Mouse (Mus musculus) CH12.LX (cell line): Measurements from ENCODE around the gene Fam98a. TPM values are rescaled to one million over a fixed set of nuclear protein-coding genes. Genes with fewer than 3 reads are reported as not detected.
A peak's percentile ranks its signal among the peaks of the same experiment; 100 is the strongest.

ENCODE experiments used
- DNase-seq: peaks from one replicate; pipeline ENCODE4 v3.0.0-alpha.2; 2013; ENCODE audit errors: extremely low read depth
- H3K27ac ChIP-seq: 2 replicates; pipeline ENCODE4 v1.5.1; 2012; ENCODE audit warnings: low read depth, mild to moderate bottlenecking, control low read depth, moderate library complexity; ENCODE audit not compliant: insufficient read depth
- H3K27me3 ChIP-seq: replicated peaks from 2 replicates; pipeline ENCODE3; 2012; ENCODE audit warnings: inconsistent platforms
- H3K36me3 ChIP-seq, 2 experiments: replicated peaks in 1 of 2; 2 replicates each; pipeline versions ENCODE3 to v1.6.1; 2012; ENCODE audit warnings: inconsistent platforms in 1 of 2, low read length in 1 of 2, mild to moderate bottlenecking in 1 of 2, mixed read lengths in 1 of 2, moderate library complexity in 1 of 2; ENCODE audit not compliant: control insufficient read depth in 1 of 2, insufficient read depth in 1 of 2
- H3K4me1 ChIP-seq, 2 experiments: 2 replicates each; pipeline ENCODE4 v1.6.1; 2012; ENCODE audit warnings: inconsistent platforms in 1 of 2, moderate library complexity in 1 of 2; ENCODE audit not compliant: insufficient read depth in 2 of 2, control insufficient read depth in 1 of 2
- H3K4me2 ChIP-seq: 2 replicates; pipeline ENCODE4 v1.6.1; 2012; ENCODE audit warnings: low read depth, mild to moderate bottlenecking, control low read depth; ENCODE audit not compliant: poor library complexity, insufficient read depth, severe bottlenecking
- H3K4me3 ChIP-seq, 3 experiments: fragments of 150-350 bp in 1 of 3; sonication (generic) in 1 of 3; replicated peaks in 1 of 3; 2 replicates each; pipeline versions ENCODE3 to v1.5.1; 2011 to 2012; ENCODE audit warnings: low read depth in 2 of 3, low read length in 2 of 3, mild to moderate bottlenecking in 2 of 3, moderate library complexity in 2 of 3, control low read depth in 1 of 3, improper control_type of control experiment in 1 of 3, inconsistent platforms in 1 of 3, mixed read lengths in 1 of 3; ENCODE audit not compliant: poor library complexity in 1 of 3
- H3K79me2 ChIP-seq: replicated peaks from 2 replicates; pipeline ENCODE4 v1.6.1; 2012; ENCODE audit warnings: mild to moderate bottlenecking, moderate library complexity; ENCODE audit not compliant: control insufficient read depth, poor library complexity, insufficient read depth, severe bottlenecking; ENCODE audit errors: extremely low read depth
- H3K9ac ChIP-seq: 2 replicates; pipeline ENCODE4 v1.6.1; 2012; ENCODE audit warnings: low read depth, mild to moderate bottlenecking, control low read depth, moderate library complexity; ENCODE audit not compliant: insufficient read depth
- H3K9me3 ChIP-seq: replicated peaks from 2 replicates; pipeline ENCODE3; 2012; ENCODE audit warnings: low read length, inconsistent platforms, mixed read lengths
- CHD2 ChIP-seq: IDR thresholded peaks from 2 replicates; pipeline ENCODE4 v1.6.1; 2011; ENCODE audit warnings: low read length, improper control_type of control experiment
- CTCF ChIP-seq, 2 experiments: IDR thresholded peaks in 1 of 2; conservative IDR thresholded peaks in 1 of 2; 2 replicates each; pipeline ENCODE4 v1.5.1; 2011 to 2012; ENCODE audit warnings: low read depth in 2 of 2, low read length in 2 of 2, improper control_type of control experiment in 1 of 2, inconsistent platforms in 1 of 2, mild to moderate bottlenecking in 1 of 2, moderate library complexity in 1 of 2
- E2F4 ChIP-seq: IDR thresholded peaks from 2 replicates; pipeline ENCODE4 v1.6.1; 2011; ENCODE audit warnings: low read depth, low read length, improper control_type of control experiment; ENCODE audit not compliant: insufficient replicate concordance
- ELF1 ChIP-seq: IDR thresholded peaks from 2 replicates; pipeline ENCODE4 v1.6.1; 2014; ENCODE audit warnings: low read depth, mild to moderate bottlenecking, inconsistent platforms, low read length, improper control_type of control experiment
- EP300 ChIP-seq: IDR thresholded peaks from 2 replicates; pipeline ENCODE4 v1.6.1; 2011; ENCODE audit warnings: low read length, improper control_type of control experiment
- IRF4 ChIP-seq: IDR thresholded peaks from 2 replicates; pipeline ENCODE4 v1.6.1; 2014; ENCODE audit warnings: low read depth, mild to moderate bottlenecking, inconsistent platforms, low read length, improper control_type of control experiment
- JUN ChIP-seq: IDR thresholded peaks from 2 replicates; pipeline ENCODE4 v1.6.1; 2011; ENCODE audit warnings: low read depth, mild to moderate bottlenecking, low read length, improper control_type of control experiment, moderate library complexity; ENCODE audit not compliant: insufficient read depth
- KAT2A ChIP-seq: IDR thresholded peaks from 2 replicates; pipeline ENCODE4 v1.6.1; 2012; ENCODE audit warnings: low read length, improper control_type of control experiment, inconsistent platforms; ENCODE audit not compliant: insufficient replicate concordance
- MAX ChIP-seq: IDR thresholded peaks from 2 replicates; pipeline ENCODE4 v1.6.1; 2011; ENCODE audit warnings: low read length, improper control_type of control experiment
- MAZ ChIP-seq: IDR thresholded peaks from 2 replicates; pipeline ENCODE4 v1.6.1; 2012; ENCODE audit warnings: low read depth, mild to moderate bottlenecking, inconsistent platforms, low read length, improper control_type of control experiment, moderate library complexity
- MXI1 ChIP-seq: IDR thresholded peaks from 2 replicates; pipeline ENCODE4 v1.6.1; 2011; ENCODE audit warnings: mild to moderate bottlenecking, low read depth, low read length, improper control_type of control experiment
- NELFE ChIP-seq: IDR thresholded peaks from 2 replicates; pipeline ENCODE4 v1.6.1; 2011; ENCODE audit warnings: low read depth, low read length, improper control_type of control experiment
- NRF1 ChIP-seq: IDR thresholded peaks from 2 replicates; pipeline ENCODE4 v1.6.1; 2014; ENCODE audit warnings: low read depth, mild to moderate bottlenecking, inconsistent platforms, low read length, improper control_type of control experiment, moderate library complexity
- PAX5 ChIP-seq: IDR thresholded peaks from 2 replicates; pipeline ENCODE4 v1.6.1; 2012; ENCODE audit warnings: low read length, inconsistent platforms, mixed read lengths
- RAD21 ChIP-seq: IDR thresholded peaks from 2 replicates; pipeline ENCODE4 v1.6.1; 2011; ENCODE audit warnings: low read depth, mild to moderate bottlenecking, low read length, improper control_type of control experiment, moderate library complexity
- SMC3 ChIP-seq: IDR thresholded peaks from 2 replicates; pipeline ENCODE4 v1.6.1; 2011; ENCODE audit warnings: low read depth, low read length, improper control_type of control experiment
- TCF12 ChIP-seq: IDR thresholded peaks from 2 replicates; pipeline ENCODE4 v1.6.1; 2014; ENCODE audit warnings: low read depth, mild to moderate bottlenecking, inconsistent platforms, low read length, improper control_type of control experiment
- UBTF ChIP-seq: IDR thresholded peaks from 2 replicates; pipeline ENCODE4 v1.6.1; 2012; ENCODE audit warnings: low read depth, mild to moderate bottlenecking, inconsistent platforms, low read length, improper control_type of control experiment, moderate library complexity
- USF1 ChIP-seq: IDR thresholded peaks from 2 replicates; pipeline ENCODE4 v1.6.1; 2014; ENCODE audit warnings: low read depth, mild to moderate bottlenecking, inconsistent platforms, low read length, improper control_type of control experiment
- USF2 ChIP-seq: conservative IDR thresholded peaks from 2 replicates; pipeline ENCODE4 v1.6.1; 2011; ENCODE audit warnings: low read depth, low read length, improper control_type of control experiment
- dilution Hi-C: fragments of 300-500 bp; cut with MboI; formaldehyde crosslinking; loops from 2 replicates; pipeline ENCODE4 v1.14.3; 2020; ENCODE audit warnings: low sequenced_read_pairs; ENCODE audit not compliant: extremely low pct_unique_long_range_greater_than_20kb, extremely low pct_ligation_motif_present
- in situ Hi-C: fragments of 300-500 bp; cut with MboI; formaldehyde crosslinking; loops from 3 replicates; pipeline ENCODE4 v1.14.3; 2019; ENCODE audit warnings: low sequenced_read_pairs, low pct_ligation_motif_present, low pct_unique_long_range_greater_than_20kb, mixed read lengths
- polyA plus RNA-seq: library from polyadenylated mRNA; unstranded; fragments of >175 nt; gene quantifications from 2 replicates; pipeline ENCODE4 v1.2.1, GENCODE M21; 2012; ENCODE audit warnings: low read depth; ENCODE audit not compliant: insufficient read length
- total RNA-seq, 2 experiments: library from RNA; depleted of rRNA; stranded (reverse); fragments of 300-350 nt in 1 of 2; fragments of >200 nt in 1 of 2; gene quantifications; 2 replicates each; pipeline ENCODE4 v1.2.3; 2012 to 2014

Fam98a gene
- total and polyA plus RNA-seq, 3 experiments, result 36.0 to 92.0 (median 37.8) TPM

DNA sequence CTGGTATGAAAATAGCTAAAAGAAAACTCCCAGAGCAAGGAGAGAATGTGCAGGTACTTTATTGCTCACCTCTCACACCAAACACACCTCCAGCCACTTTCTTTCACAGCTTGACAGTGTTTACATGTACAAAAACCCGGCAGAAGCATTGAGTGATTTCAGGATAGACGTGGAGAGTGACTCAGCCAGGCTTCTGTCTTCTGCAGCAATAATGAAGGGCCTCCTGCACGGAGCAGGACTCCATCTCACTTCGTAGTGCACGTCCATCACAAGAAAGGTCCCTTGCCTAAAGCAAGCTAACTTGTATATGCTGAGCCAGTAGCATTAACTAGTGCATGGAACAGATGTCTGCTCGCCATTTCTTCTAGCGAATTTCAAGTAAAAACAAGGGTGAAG lies 14.7 kb downstream of the Fam98a start:
- Histone ChIP-seq H3K79me2 (peaks cover 3% of the 10 kb centered on the region; the same call in 1 of the 2 replicates), H3K36me3 (peaks cover 32 to 49% of the 10 kb centered on the region in 2 experiments), H3K9me3 (no peaks in the 10 kb centered on the region), H3K27ac (no peak overlapping the region), H3K4me2 (no peak overlapping the region), H3K9ac (no peak overlapping the region), H3K4me1 (peaks cover 6 to 33% of the 10 kb centered on the region in 2 experiments), H3K4me3 (no peak overlapping the region), H3K27me3 (no peaks in the 10 kb centered on the region)
- in situ Hi-C loops, result loop anchor here (25.0 kb wide), 1 partner anchor 400 kb away; no protein-coding TSS in a partner anchor
- dilution Hi-C loops, result no loop called here
- no peak for TF ChIP-seq ELF1
- TF ChIP-seq JUN, result no peak
- TF ChIP-seq USF1, result no peak
- no peak for TF ChIP-seq NELFE
- TF ChIP-seq RAD21, result no peak
- no peak for TF ChIP-seq E2F4
- TF ChIP-seq UBTF, result no peak
- no peak for TF ChIP-seq PAX5
- no peak for TF ChIP-seq EP300
- TF ChIP-seq TCF12, result no peak
- no peak for TF ChIP-seq MXI1
- no peak for TF ChIP-seq NRF1
- TF ChIP-seq MAX, result no peak
- no peak for TF ChIP-seq KAT2A
- TF ChIP-seq CHD2, result no peak
- no peak for TF ChIP-seq USF2
- no peak for DNase-seq

DNA sequence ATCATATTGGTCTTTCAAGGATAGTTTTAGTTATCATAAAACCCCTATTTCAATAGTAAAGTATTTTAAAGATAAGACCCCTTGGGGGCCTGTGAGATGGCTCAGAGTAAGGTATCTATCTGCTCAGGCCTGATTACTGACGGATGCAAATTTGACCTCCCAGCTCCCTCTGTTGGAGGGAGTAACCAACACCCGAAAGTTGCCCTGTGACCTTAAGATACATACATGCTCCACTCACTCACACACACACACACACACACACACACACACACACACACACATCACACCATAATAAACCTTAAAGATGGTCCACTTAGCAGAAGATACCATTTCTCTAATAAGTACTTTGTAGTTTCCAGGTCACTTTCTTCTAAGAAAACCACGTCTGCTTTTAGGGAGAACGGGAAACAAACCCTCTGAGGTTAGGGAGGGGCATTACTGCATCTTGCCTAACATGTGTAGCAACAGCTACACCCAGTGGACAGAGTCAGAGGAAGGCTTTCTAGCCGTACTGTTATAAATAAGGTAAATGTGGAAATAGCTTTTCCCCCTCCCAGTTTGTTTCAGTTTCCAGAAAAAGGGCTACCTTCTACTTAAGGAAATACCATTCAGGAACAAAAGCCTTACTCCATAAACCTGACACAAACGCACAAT lies 15.2 kb downstream of the Fam98a start:
- Histone ChIP-seq H3K4me3 (no peak overlapping the region), H3K9ac (no peak overlapping the region), H3K27ac (no peak overlapping the region), H3K79me2 (no peaks in the 10 kb centered on the region), H3K27me3 (no peaks in the 10 kb centered on the region), H3K4me2 (peak overlapping the region; percentile 60; the same call in 1 of the 2 replicates), H3K36me3 (peaks cover 27 to 44% of the 10 kb centered on the region in 2 experiments), H3K9me3 (no peaks in the 10 kb centered on the region), H3K4me1 (peaks cover 6 to 35% of the 10 kb centered on the region in 2 experiments)
- peak; percentile 80 for DNase-seq
- in situ Hi-C loops (loop anchor here (25.0 kb wide), 1 partner anchor 399 kb away; no protein-coding TSS in a partner anchor), dilution Hi-C loops (no loop called here)
- TF ChIP-seq USF2 (no peak), KAT2A (no peak), IRF4 (peak; percentile 3), SMC3 (peak; percentile 75), RAD21 (peak; percentile 89), CTCF (conservative IDR thresholded peaks at IDR 0.05 in 1 of 2, IDR thresholded peaks at IDR 0.05 in 1 of 2; ENCODE audit: low read depth in 2 of 2, low read length in 2 of 2) (peak; percentile 82 to 84), MAZ (peak; percentile 88)
